Mouse (Mus musculus) MEL (cell line): ENCODE data around the gene Nuak2. TPM values are rescaled to one million over a fixed set of nuclear protein-coding genes. Genes with fewer than 3 reads are reported as not detected.

ENCODE experiments used
- DNase-seq: peaks from one replicate; pipeline ENCODE4 v3.0.0; 2011; ENCODE audit warnings: low read depth, low spot score
- H3K27ac ChIP-seq: 2 replicates; pipeline ENCODE4 v1.5.1; 2012; ENCODE audit warnings: low read depth, mild to moderate bottlenecking, control low read depth, low read length, moderate library complexity; ENCODE audit not compliant: control insufficient read depth
- H3K27me3 ChIP-seq, 2 experiments: fragments of 150-350 bp in 1 of 2; sonication (generic) in 1 of 2; 2 replicates each; pipeline ENCODE4 v1.6.1; 2012; ENCODE audit warnings: low read length in 2 of 2, mild to moderate bottlenecking in 2 of 2, improper control_type of control experiment in 1 of 2, moderate library complexity in 1 of 2; ENCODE audit not compliant: insufficient read depth in 2 of 2, control insufficient read depth in 1 of 2
- H3K36me3 ChIP-seq, 2 experiments: 2 replicates each; pipeline ENCODE4 v1.6.1; 2012 to 2014; ENCODE audit warnings: low read length in 2 of 2, improper control_type of control experiment in 1 of 2, inconsistent platforms in 1 of 2, mild to moderate bottlenecking in 1 of 2; ENCODE audit not compliant: insufficient read depth in 2 of 2, control insufficient read depth in 1 of 2
- H3K4me1 ChIP-seq, 2 experiments: fragments of 150-350 bp in 1 of 2; sonication (generic) in 1 of 2; 2 replicates each; pipeline ENCODE4 v1.6.1; 2012; ENCODE audit warnings: low read length in 2 of 2, improper control_type of control experiment in 1 of 2, mild to moderate bottlenecking in 1 of 2; ENCODE audit not compliant: insufficient read depth in 2 of 2, control insufficient read depth in 1 of 2
- H3K4me3 ChIP-seq, 2 experiments: fragments of 150-350 bp in 1 of 2; sonication (generic) in 1 of 2; 2 replicates each; pipeline ENCODE4 v1.5.1; 2012; ENCODE audit warnings: low read depth in 2 of 2, low read length in 2 of 2, mild to moderate bottlenecking in 2 of 2, moderate library complexity in 2 of 2, control low read depth in 1 of 2, improper control_type of control experiment in 1 of 2; ENCODE audit not compliant: control insufficient read depth in 1 of 2, insufficient read depth in 1 of 2
- H3K79me2 ChIP-seq: 2 replicates; pipeline ENCODE4 v1.6.1; 2012; ENCODE audit warnings: mild to moderate bottlenecking, low read length, moderate library complexity; ENCODE audit not compliant: control insufficient read depth, poor library complexity, insufficient read depth
- H3K9ac ChIP-seq: 2 replicates; pipeline ENCODE4 v1.6.1; 2012; ENCODE audit warnings: low read depth, mild to moderate bottlenecking, control low read depth, low read length, moderate library complexity; ENCODE audit not compliant: control insufficient read depth, poor library complexity, severe bottlenecking
- H3K9me3 ChIP-seq: fragments of 150-350 bp; sonication (generic); replicated peaks from 2 replicates; pipeline ENCODE4 v1.6.1; 2012; ENCODE audit warnings: mild to moderate bottlenecking, low read length, improper control_type of control experiment, moderate library complexity; ENCODE audit not compliant: insufficient read depth
- CHD2 ChIP-seq: IDR thresholded peaks from 2 replicates; pipeline ENCODE4 v1.6.1; 2011; ENCODE audit warnings: low read length, improper control_type of control experiment
- ELF1 ChIP-seq: IDR thresholded peaks from 2 replicates; pipeline ENCODE4 v1.6.1; 2014; ENCODE audit warnings: low read depth, mild to moderate bottlenecking, inconsistent platforms, low read length, improper control_type of control experiment, moderate library complexity
- ETS1 ChIP-seq: IDR thresholded peaks from 2 replicates; pipeline ENCODE4 v1.6.1; 2012; ENCODE audit warnings: low read depth, mild to moderate bottlenecking, inconsistent platforms, low read length, improper control_type of control experiment, moderate library complexity
- GATA1 ChIP-seq: IDR thresholded peaks from 2 replicates; pipeline ENCODE4 v1.6.1; 2011; ENCODE audit warnings: low read depth, low read length, improper control_type of control experiment
- JUND ChIP-seq: IDR thresholded peaks from 2 replicates; pipeline ENCODE4 v1.6.1; 2011; ENCODE audit warnings: low read depth, mild to moderate bottlenecking, improper control_type of control experiment, low read length
- MAX ChIP-seq: IDR thresholded peaks from 2 replicates; pipeline ENCODE4 v1.6.1; 2011; ENCODE audit warnings: low read length, improper control_type of control experiment
- MAZ ChIP-seq: IDR thresholded peaks from 2 replicates; pipeline ENCODE4 v1.6.1; 2012; ENCODE audit warnings: low read depth, mild to moderate bottlenecking, inconsistent platforms, low read length, improper control_type of control experiment
- MYC ChIP-seq: IDR thresholded peaks from 2 replicates; pipeline ENCODE4 v1.6.1; 2011; ENCODE audit warnings: low read depth, mild to moderate bottlenecking, low read length, improper control_type of control experiment, moderate library complexity
- NELFE ChIP-seq: IDR thresholded peaks from 2 replicates; pipeline ENCODE4 v1.6.1; 2011; ENCODE audit warnings: low read depth, low read length, improper control_type of control experiment
- POLR2AphosphoS5 ChIP-seq: IDR thresholded peaks from 2 replicates; pipeline ENCODE4 v1.6.1; 2012; ENCODE audit warnings: low read depth, borderline replicate concordance, mild to moderate bottlenecking, inconsistent platforms, low read length, moderate library complexity, mixed read lengths
- TBP ChIP-seq: IDR thresholded peaks from 2 replicates; pipeline ENCODE4 v1.8.0; 2011; ENCODE audit warnings: low read depth, low read length, improper control_type of control experiment
- USF1 ChIP-seq: IDR thresholded peaks from 2 replicates; pipeline ENCODE4 v1.6.1; 2014; ENCODE audit warnings: low read depth, mild to moderate bottlenecking, inconsistent platforms, low read length, improper control_type of control experiment, moderate library complexity
- ZKSCAN1 ChIP-seq: IDR thresholded peaks from 2 replicates; pipeline ENCODE4 v1.6.1; 2012; ENCODE audit warnings: low read depth, mild to moderate bottlenecking, inconsistent platforms, low read length, improper control_type of control experiment, moderate library complexity
- ZMIZ1 ChIP-seq: IDR thresholded peaks from 2 replicates; pipeline ENCODE4 v1.6.1; 2012; ENCODE audit warnings: low read depth, mild to moderate bottlenecking, inconsistent platforms, low read length, improper control_type of control experiment, moderate library complexity
- polyA plus RNA-seq, 2 experiments: library from polyadenylated mRNA; stranded (reverse) in 1 of 2; unstranded in 1 of 2; fragments of >175 nt in 1 of 2; fragments of >200 nt in 1 of 2; gene quantifications; 2 replicates each; pipeline versions ENCODE4 v1.2.1 to v1.2.4; 2012; ENCODE audit warnings: low replicate concordance in 2 of 2, low read depth in 1 of 2; ENCODE audit not compliant: insufficient read length in 2 of 2, insufficient read depth in 1 of 2, missing spikeins in 1 of 2
- total RNA-seq: library from RNA; depleted of rRNA; stranded (reverse); fragments of 300-350 nt; gene quantifications from 2 replicates; pipeline ENCODE4 v1.2.3, GENCODE M21; 2012

Nuak2 gene
- total and polyA plus RNA-seq, 3 experiments = 3.0 to 3.2 TPM; not detected in 1

- DNase-seq = no peak
- H3K4me3 ChIP-seq = no peak overlapping the region
- no peak for TF ChIP-seq JUND
- H3K27me3 ChIP-seq = no peaks in the 10 kb centered on the region
- peaks cover 0 to 10% of the 10 kb centered on the region in 2 experiments; a peak in 2 of 4 replicates for H3K36me3 ChIP-seq
- no peak overlapping the region for H3K27ac ChIP-seq
- H3K9me3 ChIP-seq = no peaks in the 10 kb centered on the region
- peaks cover 0 to 13% of the 10 kb centered on the region in 2 experiments; a peak in 3 of 4 replicates for H3K4me1 ChIP-seq
- no peak overlapping the region for H3K9ac ChIP-seq
- H3K79me2 ChIP-seq = no peaks in the 10 kb centered on the region
These were observed 6.1 kb downstream of the Nuak2 start for GRCm38 (mm10) chr1:132321821-132322580.

GRCm38 (mm10) chr1:132322711-132323542 is 7.0 kb downstream of the Nuak2 start:
- Histone ChIP-seq H3K27ac (no peak overlapping the region), H3K9ac (no peak overlapping the region), H3K27me3 (no peaks in the 10 kb centered on the region), H3K79me2 (no peaks in the 10 kb centered on the region), H3K4me1 (peaks cover 0 to 13% of the 10 kb centered on the region in 2 experiments; a peak in 2 of 4 replicates), H3K4me3 (no peak overlapping the region), H3K36me3 (peaks cover 0 to 6% of the 10 kb centered on the region in 2 experiments; a peak in 2 of 4 replicates), H3K9me3 (no peaks in the 10 kb centered on the region)
- TF ChIP-seq ELF1 (no peak), TBP (no peak), USF1 (no peak), GATA1 (no peak), POLR2AphosphoS5 (no peak), ZKSCAN1 (no peak), MAX (no peak), MYC (no peak), NELFE (no peak), ETS1 (no peak), MAZ (no peak), ZMIZ1 (no peak), CHD2 (no peak)
- DNase-seq = no peak
